Mouse (Mus musculus) brain, embryonic 14.5 days (tissue): ENCODE measurements around the gene Klrg1.

Experiments used
- CTCF ChIP-seq: fragments of 200-500 bp; IDR thresholded peaks from 2 replicates; pipeline ENCODE4 v1.5.1; 2012; ENCODE audit warnings: inconsistent platforms, mild to moderate bottlenecking, moderate library complexity, borderline replicate concordance; ENCODE audit not compliant: insufficient read depth, insufficient read length; ENCODE audit errors: extremely low read depth
- POLR2A ChIP-seq: fragments of 200-500 bp; IDR thresholded peaks from 2 replicates; pipeline ENCODE4 v1.6.1; 2012; ENCODE audit warnings: mild to moderate bottlenecking, inconsistent platforms, borderline replicate concordance; ENCODE audit not compliant: poor library complexity, insufficient read depth, insufficient read length, severe bottlenecking; ENCODE audit errors: extremely low read depth

GRCm38 (mm10) chr6:122276565-122276964 is 6.1 kb downstream of the Klrg1 start:
- TF ChIP-seq CTCF (no peak), POLR2A (no peak)
